Mouse (Mus musculus) hindbrain, embryonic 15.5 days (tissue): ENCODE measurements around the gene Lrmda. TPM values are rescaled to one million over a fixed set of nuclear protein-coding genes. Genes with fewer than 3 reads are reported as not detected.
"Not testable (repeated sequence)": the region's sequence is repeated elsewhere in the genome, so short reads cannot be mapped to it uniquely, and the experiment has no call there.

Experiments
- ATAC-seq: fragments of 200-750 bp; cut with Nextera tagmentation; 2 replicates; pipeline ENCODE4 v1.8.0; 2017; ENCODE audit warnings: low read depth, moderate number of reproducible peaks, moderate TSS enrichment; ENCODE audit not compliant: low FRiP score
- H3K27ac ChIP-seq: fragments of 300-500 bp; sonication (generic); replicated peaks from 2 replicates; pipeline ENCODE4 v1.5.1; 2015; ENCODE audit warnings: mild to moderate bottlenecking, inconsistent platforms
- H3K27me3 ChIP-seq: fragments of 300-500 bp; sonication (generic); 2 replicates; pipeline ENCODE4 v1.6.1; 2015; ENCODE audit warnings: control low read depth, inconsistent platforms
- H3K36me3 ChIP-seq: fragments of 300-500 bp; sonication (generic); 2 replicates; pipeline ENCODE4 v1.6.1; 2015; ENCODE audit warnings: control low read depth, inconsistent platforms
- H3K4me1 ChIP-seq: fragments of 300-500 bp; sonication (generic); replicated peaks from 2 replicates; pipeline ENCODE4 v1.6.1; 2015; ENCODE audit warnings: control low read depth, inconsistent platforms
- H3K4me2 ChIP-seq: fragments of 300-500 bp; sonication (generic); 2 replicates; pipeline ENCODE4 v1.6.1; 2015; ENCODE audit warnings: moderate library complexity, mild to moderate bottlenecking, inconsistent platforms
- H3K4me3 ChIP-seq: fragments of 300-500 bp; sonication (generic); 2 replicates; pipeline ENCODE4 v1.5.1; 2015; ENCODE audit warnings: mild to moderate bottlenecking, inconsistent platforms
- H3K9ac ChIP-seq: fragments of 300-500 bp; sonication (generic); 2 replicates; pipeline ENCODE4 v1.6.1; 2015; ENCODE audit warnings: inconsistent platforms
- H3K9me3 ChIP-seq: fragments of 300-500 bp; sonication (generic); 2 replicates; pipeline ENCODE4 v1.6.1; 2016; ENCODE audit warnings: control low read depth, inconsistent platforms
- WGBS: fragments of 180-500 bp; shearing (Covaris S2); methylation state at CpG from one replicate; pipeline ENCODE4 v1.1.7; 2015; 5-methylcytosine and 5-hydroxymethylcytosine counted together
- polyA plus RNA-seq: library from polyadenylated mRNA; unstranded; fragments of >200 nt; fragmentation: Nextera tagmentation; extraction: Ambion mirVana; gene quantifications from 2 replicates; pipeline ENCODE4 v1.2.1, GENCODE M21; 2015

Gene Lrmda
- polyA plus RNA-seq, 1 experiment from 2014 or later: 0.23 TPM

DNA sequence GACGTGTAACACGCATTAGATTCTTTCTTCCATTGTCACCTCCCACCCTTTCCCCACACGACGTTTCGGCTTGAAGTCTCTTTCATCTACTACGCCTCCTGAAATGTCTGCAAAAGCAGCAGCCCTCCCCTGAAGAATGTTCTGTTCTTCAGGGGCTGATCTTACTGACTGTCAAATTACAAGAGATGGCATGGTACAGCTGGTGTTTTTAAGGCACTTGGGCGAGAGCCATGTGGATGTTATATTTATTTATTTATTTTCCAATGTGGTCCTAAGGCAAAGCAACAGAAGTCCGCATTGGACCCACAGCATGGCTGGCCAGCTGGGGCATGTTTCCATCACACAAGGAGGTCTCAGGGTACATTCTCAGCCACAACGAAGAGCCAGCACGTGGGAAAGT lies 731.8 kb downstream of the Lrmda start:
- no peak for ATAC-seq

GRCm38 (mm10) chr14:22754633-22755032 lies 735.1 kb downstream of the Lrmda start:
- no peak overlapping the region for H3K4me3 ChIP-seq
- no peaks in the 10 kb centered on the region for H3K36me3 ChIP-seq
- H3K9me3 ChIP-seq: no peaks in the 10 kb centered on the region
- H3K4me1 ChIP-seq: no peaks in the 10 kb centered on the region
- H3K27ac ChIP-seq: no peak overlapping the region
- no peak overlapping the region for H3K4me2 ChIP-seq
- no peak overlapping the region for H3K9ac ChIP-seq
- 90% methylated on average over 5 of the region's 5 CpGs for WGBS
- no peaks in the 10 kb centered on the region for H3K27me3 ChIP-seq
- no peak for ATAC-seq

More for the DNA sequence above, 731.8 kb downstream of the Lrmda start:
- Histone ChIP-seq H3K36me3 (no peaks in the 10 kb centered on the region), H3K27me3 (no peaks in the 10 kb centered on the region), H3K9me3 (no peaks in the 10 kb centered on the region), H3K27ac (no peak overlapping the region), H3K4me1 (peaks cover 3% of the 10 kb centered on the region), H3K4me2 (no peak overlapping the region), H3K9ac (no peak overlapping the region), H3K4me3 (no peak overlapping the region)
- WGBS: 79% methylated on average over 10 of the region's 10 CpGs

DNA sequence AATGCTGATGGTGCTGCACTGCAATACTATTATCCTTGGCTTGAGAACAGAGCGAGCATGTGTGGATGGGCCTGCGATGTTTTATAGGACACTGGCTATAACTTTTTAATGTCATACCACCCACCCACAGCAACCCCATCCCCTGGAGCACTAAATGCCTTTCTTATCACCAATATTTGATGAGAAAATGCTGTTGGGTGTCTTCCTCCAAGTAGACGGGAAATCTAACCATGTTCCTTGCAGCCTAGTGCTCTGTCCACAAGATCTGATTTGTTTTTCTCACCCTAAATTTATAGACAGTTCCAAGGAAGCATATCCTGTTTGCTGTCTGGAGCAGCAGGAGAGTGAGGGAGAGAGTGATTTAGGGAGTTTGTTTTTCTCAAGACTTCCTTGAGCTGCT lies 738.0 kb downstream of the Lrmda start:
- H3K4me2 ChIP-seq: no peak overlapping the region
- WGBS: 97% methylated on average over 3 of the region's 3 CpGs
- no peak overlapping the region for H3K27ac ChIP-seq
- no peak for ATAC-seq
- no peaks in the 10 kb centered on the region for H3K36me3 ChIP-seq
- no peaks in the 10 kb centered on the region for H3K27me3 ChIP-seq
- no peak overlapping the region for H3K4me3 ChIP-seq
- H3K4me1 ChIP-seq: no peaks in the 10 kb centered on the region
- no peak overlapping the region for H3K9ac ChIP-seq
- H3K9me3 ChIP-seq: no peaks in the 10 kb centered on the region

DNA sequence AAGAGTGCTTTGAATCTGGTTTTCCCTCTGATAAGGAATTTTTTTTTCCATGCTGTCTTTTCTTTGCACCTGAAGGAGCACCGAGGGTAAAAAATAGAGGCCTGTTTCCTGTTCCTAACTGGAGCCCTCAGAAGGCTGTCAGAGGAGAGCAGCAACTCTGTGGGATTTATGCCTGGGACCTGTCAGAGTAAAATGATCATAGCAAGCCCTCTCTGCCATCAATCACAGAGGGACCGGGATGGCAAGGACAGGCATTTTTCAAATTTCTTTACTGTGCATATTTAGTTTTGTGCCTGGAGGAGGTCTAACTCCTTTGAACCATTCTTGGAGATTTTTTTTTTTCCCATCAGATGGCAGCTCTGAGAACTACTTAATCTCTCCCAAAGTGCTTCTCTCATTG lies 739.7 kb downstream of the Lrmda start:
- no peak overlapping the region for H3K9ac ChIP-seq
- H3K36me3 ChIP-seq: no peaks in the 10 kb centered on the region
- H3K4me2 ChIP-seq: no peak overlapping the region
- ATAC-seq: no peak
- 41% methylated on average over 2 of the region's 2 CpGs for WGBS
- no peak overlapping the region for H3K4me3 ChIP-seq
- H3K9me3 ChIP-seq: no peaks in the 10 kb centered on the region
- H3K4me1 ChIP-seq: no peaks in the 10 kb centered on the region
- H3K27me3 ChIP-seq: no peaks in the 10 kb centered on the region
- no peak overlapping the region for H3K27ac ChIP-seq

DNA sequence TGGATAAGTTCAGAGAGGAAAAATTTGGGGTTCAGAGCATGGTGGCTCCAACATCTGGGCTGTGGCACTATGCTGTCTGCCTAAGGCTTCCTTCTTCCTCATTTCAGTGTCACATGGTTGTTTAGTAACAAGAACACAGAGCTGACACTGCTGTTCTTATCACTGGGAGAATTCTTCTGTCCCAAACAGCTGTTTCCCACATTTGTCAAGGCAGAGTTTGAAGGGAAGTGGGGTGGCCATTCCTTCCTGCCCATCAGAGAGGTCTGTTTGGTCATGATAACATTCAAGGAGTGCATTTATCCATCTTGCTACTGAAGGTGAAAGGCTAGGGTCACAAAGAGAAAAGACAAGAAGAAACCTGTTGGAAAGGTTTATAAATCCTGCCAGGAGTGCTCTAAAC lies 740.2 kb downstream of the Lrmda start:
- no peak overlapping the region for H3K4me2 ChIP-seq
- no peak overlapping the region for H3K9ac ChIP-seq
- H3K4me3 ChIP-seq: no peak overlapping the region
- no peaks in the 10 kb centered on the region for H3K27me3 ChIP-seq
- H3K4me1 ChIP-seq: no peaks in the 10 kb centered on the region
- no peak overlapping the region for H3K27ac ChIP-seq
- no peaks in the 10 kb centered on the region for H3K9me3 ChIP-seq
- no peaks in the 10 kb centered on the region for H3K36me3 ChIP-seq
- ATAC-seq: no peak

- no peaks in the 10 kb centered on the region for H3K36me3 ChIP-seq
- H3K9me3 ChIP-seq: no peaks in the 10 kb centered on the region
- no peaks in the 10 kb centered on the region for H3K27me3 ChIP-seq
- WGBS: 66% methylated on average over 7 of the region's 7 CpGs
- H3K27ac ChIP-seq: no peak overlapping the region
- H3K4me2 ChIP-seq: no peak overlapping the region
- ATAC-seq: no peak
- H3K9ac ChIP-seq: no peak overlapping the region
- no peak overlapping the region for H3K4me3 ChIP-seq
- H3K4me1 ChIP-seq: no peaks in the 10 kb centered on the region
Measured at GRCm38 (mm10) chr14:22760241-22761039, 740.9 kb downstream of the Lrmda start.

- Histone ChIP-seq H3K9ac (no peak overlapping the region), H3K27me3 (no peaks in the 10 kb centered on the region), H3K4me3 (no peak overlapping the region), H3K4me2 (no peak overlapping the region), H3K4me1 (peaks cover 14% of the 10 kb centered on the region), H3K9me3 (no peaks in the 10 kb centered on the region), H3K27ac (no peak overlapping the region), H3K36me3 (no peaks in the 10 kb centered on the region)
- ATAC-seq: no peak
- 85% methylated on average over 2 of the region's 2 CpGs for WGBS
Measured at GRCm38 (mm10) chr14:22781709-22782108, 762.2 kb downstream of the Lrmda start.

DNA sequence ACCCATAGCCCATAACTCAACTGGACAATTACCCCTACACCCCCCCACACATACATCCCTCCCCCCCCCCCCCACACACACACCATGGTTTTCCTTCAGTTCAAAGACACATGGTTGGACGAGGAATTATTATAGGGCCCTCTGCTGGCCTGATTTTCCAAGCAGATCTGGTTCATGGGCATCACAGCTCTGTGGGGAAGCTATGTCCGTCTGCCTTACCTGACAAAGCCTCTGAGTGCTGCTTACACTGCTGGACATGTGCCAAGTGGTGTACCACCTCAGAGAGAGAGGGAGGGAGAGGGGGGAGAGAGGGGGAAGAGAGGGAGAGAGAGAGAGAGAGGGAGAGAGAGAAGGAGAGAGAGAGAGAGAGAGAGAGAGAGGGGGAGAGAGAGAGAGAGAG lies 762.9 kb downstream of the Lrmda start:
- WGBS: 34% methylated on average over 2 of the region's 2 CpGs
- Histone ChIP-seq H3K4me2 (no peak overlapping the region), H3K27me3 (no peaks in the 10 kb centered on the region), H3K27ac (no peak overlapping the region), H3K4me3 (no peak overlapping the region), H3K36me3 (no peaks in the 10 kb centered on the region), H3K9me3 (no peaks in the 10 kb centered on the region), H3K9ac (no peak overlapping the region), H3K4me1 (peaks cover 14% of the 10 kb centered on the region)
- no peak for ATAC-seq

GRCm38 (mm10) chr14:22783211-22784161 lies 764.0 kb downstream of the Lrmda start:
- H3K4me3 ChIP-seq: no peak overlapping the region
- no peak overlapping the region for H3K9ac ChIP-seq
- 27% methylated on average over 15 of the region's 15 CpGs for WGBS
- H3K27ac ChIP-seq: 0 out of 2 replicates have a peak overlapping the region, but pooled peaks have one; percentile 2
- no peaks in the 10 kb centered on the region for H3K9me3 ChIP-seq
- H3K4me1 ChIP-seq: peaks cover 14% of the 10 kb centered on the region
- peak; percentile 71 for ATAC-seq
- no peaks in the 10 kb centered on the region for H3K27me3 ChIP-seq
- H3K36me3 ChIP-seq: no peaks in the 10 kb centered on the region
- H3K4me2 ChIP-seq: no peak overlapping the region

- no peak for ATAC-seq
- WGBS: 84% methylated on average over 4 of the region's 4 CpGs
- Histone ChIP-seq H3K4me2 (no peak overlapping the region), H3K27ac (no peak overlapping the region), H3K9ac (no peak overlapping the region), H3K27me3 (no peaks in the 10 kb centered on the region), H3K4me3 (no peak overlapping the region), H3K36me3 (no peaks in the 10 kb centered on the region), H3K4me1 (no peaks in the 10 kb centered on the region), H3K9me3 (no peaks in the 10 kb centered on the region)
Measured at GRCm38 (mm10) chr14:22800020-22800419, 780.5 kb downstream of the Lrmda start.

DNA sequence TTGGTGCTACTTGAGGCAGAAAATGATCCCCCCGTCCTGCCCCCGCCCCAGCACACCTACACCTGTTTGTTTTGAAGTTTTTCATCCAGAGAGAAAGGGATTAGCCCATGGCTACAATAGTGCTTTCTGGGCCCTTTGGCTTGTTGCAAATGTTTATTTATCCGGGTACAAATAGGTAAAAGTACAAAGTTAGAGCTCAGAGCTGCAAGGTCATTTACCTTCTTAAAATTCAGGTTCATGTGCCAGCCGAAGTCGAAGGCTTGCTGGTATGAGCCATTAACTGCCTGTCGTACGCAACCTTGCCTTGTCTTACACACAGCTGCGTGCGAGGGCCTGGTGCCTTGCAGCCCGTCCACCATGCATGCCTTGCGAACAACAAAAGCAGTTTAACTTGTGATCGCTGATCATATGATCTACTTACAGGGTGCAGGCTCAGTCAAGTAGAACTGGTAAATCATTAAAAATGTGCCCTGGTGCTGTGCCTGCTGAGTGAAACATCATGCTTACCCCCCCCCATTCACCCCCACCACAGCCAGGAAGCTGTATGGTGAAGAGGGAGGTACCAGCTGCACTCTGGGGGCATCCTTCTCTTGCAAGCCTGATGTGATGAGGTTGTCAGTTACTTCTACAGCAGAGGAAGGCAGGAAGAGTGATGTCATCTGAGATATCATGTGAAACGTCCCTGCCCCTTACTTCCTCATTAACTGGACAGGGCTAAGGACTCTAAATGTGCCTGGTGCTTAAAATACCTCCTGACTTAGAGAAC lies 781.5 kb downstream of the Lrmda start:
- 65% methylated on average over 13 of the region's 13 CpGs for WGBS
- no peak for ATAC-seq
- no peak overlapping the region for H3K4me2 ChIP-seq
- H3K4me1 ChIP-seq: no peaks in the 10 kb centered on the region
- H3K36me3 ChIP-seq: no peaks in the 10 kb centered on the region
- no peak overlapping the region for H3K9ac ChIP-seq
- H3K27ac ChIP-seq: no peak overlapping the region
- no peak overlapping the region for H3K4me3 ChIP-seq
- H3K27me3 ChIP-seq: no peaks in the 10 kb centered on the region
- no peaks in the 10 kb centered on the region for H3K9me3 ChIP-seq

DNA sequence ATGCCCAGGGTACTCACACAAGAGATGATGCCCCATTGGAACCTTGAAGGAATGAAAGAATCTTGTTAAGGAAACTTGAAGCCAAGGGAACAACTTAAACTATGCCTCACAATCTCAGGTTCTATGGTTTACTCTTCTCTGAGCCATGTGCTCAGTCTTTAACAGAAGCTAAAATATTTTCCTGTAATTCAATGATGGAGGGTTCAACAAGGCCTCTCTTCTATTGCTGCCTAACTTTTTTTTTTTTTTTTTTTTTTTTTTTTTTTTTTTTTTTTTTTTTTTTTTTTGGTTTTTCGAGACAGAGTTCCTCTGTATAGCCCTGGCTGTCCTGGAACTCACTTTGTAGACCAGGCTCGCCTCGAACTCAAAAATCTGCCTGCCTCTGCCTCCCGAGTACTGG lies 782.2 kb downstream of the Lrmda start:
- not testable (repeated sequence) for H3K9me3 ChIP-seq, H3K4me1 ChIP-seq, ATAC-seq, H3K27ac ChIP-seq, H3K27me3 ChIP-seq, H3K4me2 ChIP-seq, H3K4me3 ChIP-seq, H3K9ac ChIP-seq, H3K36me3 ChIP-seq
- 85% methylated on average over 4 of the region's 4 CpGs for WGBS
